8 mouse cellular contexts compared by ENCODE assay signal in the genomic region with DNA sequence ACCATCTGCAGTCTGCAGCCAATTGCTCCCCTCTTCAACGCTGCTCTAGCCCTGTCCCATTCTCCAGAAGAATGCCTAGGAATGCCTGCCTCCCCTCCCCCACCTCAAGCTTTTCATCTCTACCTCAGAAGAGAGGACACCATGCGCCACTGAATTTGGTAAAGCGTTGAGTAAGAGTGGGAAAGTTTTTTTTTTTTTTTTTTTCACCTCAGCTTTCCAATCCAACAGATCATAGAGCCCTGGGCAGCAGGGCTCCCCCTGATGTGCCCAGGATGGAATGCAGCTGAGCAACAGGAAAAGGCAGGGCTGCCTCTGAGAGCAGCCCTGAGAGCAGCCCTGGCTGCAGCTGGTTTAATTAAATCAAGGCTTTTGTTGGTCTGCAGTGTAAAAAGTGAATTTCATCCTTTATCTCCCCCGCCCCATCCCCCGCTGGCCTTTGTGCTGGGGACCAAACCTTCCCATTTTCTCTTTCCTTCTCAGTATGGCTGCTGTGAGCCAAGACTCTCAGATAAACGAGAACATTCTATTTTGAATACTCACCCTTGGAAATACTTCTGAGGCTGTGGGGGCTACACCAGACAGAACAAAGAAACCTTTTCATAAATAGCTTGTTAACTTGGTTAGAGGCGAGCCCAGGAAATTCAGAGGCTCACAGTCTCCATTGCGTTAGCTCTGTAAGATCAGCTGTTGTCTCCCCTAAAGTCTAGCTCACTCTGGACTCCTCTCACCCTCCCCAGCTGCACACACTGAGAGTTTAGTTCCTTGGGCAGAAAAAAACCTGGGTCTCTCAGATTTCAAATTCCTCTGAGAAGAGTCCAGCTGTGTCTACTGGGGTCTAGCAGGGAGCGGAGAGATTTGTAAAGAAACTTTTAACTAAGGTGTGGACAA. TPM values are rescaled to one million over a fixed set of nuclear protein-coding genes. Genes with fewer than 3 reads are reported as not detected.
DNase-seq lines count a peak whose midpoint lies in the region; ATAC-seq and TF ChIP-seq lines count a peak whose summit lies in the region.

No protein-coding gene starts in this region.

- no peaks in the 10 kb centered on the region for H3K9me3 ChIP-seq in lung, embryonic 14.5 days (ENCODE audit: low read depth, low read length)
- no peaks in the 10 kb centered on the region for H3K9me3 ChIP-seq in forebrain, embryonic 11.5 days (ENCODE audit: control insufficient read depth, low read length)
- H3K9me3 ChIP-seq in intestine, embryonic 15.5 days, result no peaks in the 10 kb centered on the region
- H3K9me3 ChIP-seq in stomach, embryonic 15.5 days, result no peaks in the 10 kb centered on the region
- H3K9me3 ChIP-seq in liver, embryonic 12.5 days (replicated peaks), result no peaks in the 10 kb centered on the region

- WGBS in lung, embryonic 14.5 days, result 29% methylated on average over 9 of the region's 9 CpGs
- WGBS in forebrain, embryonic 11.5 days, result 5% methylated on average over 9 of the region's 9 CpGs
- WGBS in intestine, embryonic 15.5 days, result 42% methylated on average over 9 of the region's 9 CpGs
- WGBS in stomach, embryonic 15.5 days, result 30% methylated on average over 9 of the region's 9 CpGs
- WGBS in liver, embryonic 12.5 days (ENCODE audit: insufficient replicate concordance), result 37% methylated on average over 9 of the region's 9 CpGs

- no peaks in the 10 kb centered on the region for H3K27me3 ChIP-seq in lung, embryonic 14.5 days (ENCODE audit: insufficient read depth, low read length)
- H3K27me3 ChIP-seq in forebrain, embryonic 11.5 days (ENCODE audit: control insufficient read depth, insufficient read depth, low read length), result no peaks in the 10 kb centered on the region
- H3K27me3 ChIP-seq in intestine, embryonic 15.5 days (replicated peaks), result no peaks in the 10 kb centered on the region
- no peaks in the 10 kb centered on the region for H3K27me3 ChIP-seq in stomach, embryonic 15.5 days (replicated peaks)
- no peaks in the 10 kb centered on the region; the same call in 1 of the 2 replicates for H3K27me3 ChIP-seq in liver, embryonic 12.5 days (replicated peaks)

- 0 out of 2 replicates have a peak overlapping the region, but pooled peaks have one; percentile 11 for H3K4me2 ChIP-seq in lung, embryonic 14.5 days
- H3K4me2 ChIP-seq in forebrain, embryonic 11.5 days (ENCODE audit: low read depth, low read length, severe bottlenecking), result 0 out of 2 replicates have a peak overlapping the region, but pooled peaks have one; percentile 21
- no peak overlapping the region for H3K4me2 ChIP-seq in intestine, embryonic 15.5 days (replicated peaks)
- no peak overlapping the region for H3K4me2 ChIP-seq in stomach, embryonic 15.5 days
- H3K4me2 ChIP-seq in liver, embryonic 12.5 days, result no peak overlapping the region

- no peak overlapping the region for H3K4me3 ChIP-seq in lung, embryonic 14.5 days (ENCODE audit: low read depth, low read length)
- H3K4me3 ChIP-seq in forebrain, embryonic 11.5 days (ENCODE audit: low read depth, low read length), result no peak overlapping the region
- H3K4me3 ChIP-seq in intestine, embryonic 15.5 days (replicated peaks), result no peak overlapping the region
- no peak overlapping the region for H3K4me3 ChIP-seq in stomach, embryonic 15.5 days (replicated peaks)
- no peak overlapping the region for H3K4me3 ChIP-seq in liver, embryonic 12.5 days

- H3K9ac ChIP-seq in lung, embryonic 14.5 days, result no peak overlapping the region
- H3K9ac ChIP-seq in forebrain, embryonic 11.5 days (ENCODE audit: low read length), result peak overlapping the region; percentile 32
- no peak overlapping the region for H3K9ac ChIP-seq in intestine, embryonic 15.5 days
- H3K9ac ChIP-seq in stomach, embryonic 15.5 days, result no peak overlapping the region
- no peak overlapping the region for H3K9ac ChIP-seq in liver, embryonic 12.5 days

- no peaks in the 10 kb centered on the region for H3K36me3 ChIP-seq in lung, embryonic 14.5 days (ENCODE audit: insufficient read depth)
- no peaks in the 10 kb centered on the region for H3K36me3 ChIP-seq in forebrain, embryonic 11.5 days (ENCODE audit: control insufficient read depth, insufficient read depth, low read length)
- H3K36me3 ChIP-seq in intestine, embryonic 15.5 days, result no peaks in the 10 kb centered on the region
- no peaks in the 10 kb centered on the region for H3K36me3 ChIP-seq in stomach, embryonic 15.5 days
- no peaks in the 10 kb centered on the region for H3K36me3 ChIP-seq in liver, embryonic 12.5 days

- peak; percentile 10; the same call in 1 of the 2 replicates for TF ChIP-seq CTCF in lung, embryonic 14.5 days (IDR thresholded peaks at IDR 0.05; ENCODE audit: low read depth)

- peak; percentile 75; the same call in 1 of the 2 replicates for ATAC-seq in lung, embryonic 14.5 days (ENCODE audit: insufficient read depth)
- peak; percentile 87 for ATAC-seq in forebrain, embryonic 11.5 days (replicated peaks; ENCODE audit: low FRiP score)
- peak; percentile 58; the same call in 1 of the 2 replicates for ATAC-seq in intestine, embryonic 15.5 days
- ATAC-seq in stomach, embryonic 15.5 days (ENCODE audit: insufficient read depth, low FRiP score, low read depth), result 0 out of 2 replicates have a peak, but pooled peaks have one; percentile 53
- no peak for ATAC-seq in liver, embryonic 12.5 days

- H3K27ac ChIP-seq in lung, embryonic 14.5 days (ENCODE audit: low read depth), result peak overlapping the region; percentile 79
- peak overlapping the region; percentile 89 for H3K27ac ChIP-seq in forebrain, embryonic 11.5 days (ENCODE audit: low read depth, low read length)
- peak overlapping the region; percentile 58; the same call in 1 of the 2 replicates for H3K27ac ChIP-seq in intestine, embryonic 15.5 days
- peak overlapping the region; percentile 63 for H3K27ac ChIP-seq in stomach, embryonic 15.5 days
- H3K27ac ChIP-seq in liver, embryonic 12.5 days, result no peak overlapping the region

- DNase-seq in lung, embryonic 14.5 days, result peak; percentile 64
- no peak for DNase-seq in lung, postnatal 14 days
- DNase-seq in forebrain, embryonic 11.5 days (ENCODE audit: low spot score), result peak; percentile 84
- no peak for DNase-seq in spleen, postnatal 14 days (ENCODE audit: low spot score in 2 of 2)
- DNase-seq in yolk sac, embryonic 10.5 days (ENCODE audit: low spot score), result no peak

- H3K4me1 ChIP-seq in lung, embryonic 14.5 days (ENCODE audit: insufficient read depth), result no peaks in the 10 kb centered on the region
- H3K4me1 ChIP-seq in forebrain, embryonic 11.5 days (replicated peaks; ENCODE audit: control insufficient read depth, insufficient read depth, low read length), result peaks cover 13% of the 10 kb centered on the region
- H3K4me1 ChIP-seq in intestine, embryonic 15.5 days (replicated peaks), result no peaks in the 10 kb centered on the region
- peaks cover 3% of the 10 kb centered on the region; the same call in 1 of the 2 replicates for H3K4me1 ChIP-seq in stomach, embryonic 15.5 days
- H3K4me1 ChIP-seq in liver, embryonic 12.5 days, result no peaks in the 10 kb centered on the region

RNA-seq across cellular contexts. Expression of gene Eif1b, which starts 36.0 kb away (rescaled TPM):
- 195 and 196 TPM in 2 replicates for polyA plus RNA-seq in lung, embryonic 14.5 days (2014; fragmentation: Nextera tagmentation; extraction: Ambion mirVana)
- 332 and 346 TPM in 2 replicates for polyA plus RNA-seq in forebrain, embryonic 11.5 days (2014; fragmentation: Nextera tagmentation; extraction: Ambion mirVana)
- polyA plus RNA-seq in intestine, embryonic 15.5 days (2015; fragmentation: Nextera tagmentation; extraction: Ambion mirVana), result 142 and 167 TPM in 2 replicates
- polyA plus RNA-seq in stomach, embryonic 15.5 days (2015; fragmentation: Nextera tagmentation; extraction: Ambion mirVana), result 153 and 162 TPM in 2 replicates
- polyA plus RNA-seq in liver, embryonic 12.5 days (2016; fragmentation: Nextera tagmentation; extraction: Ambion mirVana), result 110 and 116 TPM in 2 replicates

Comparison
In these comparisons a context has a peak if more than half of its experiments do, and no peak if none do; other contexts are left out.
1. DNase-seq: peak in lung, embryonic 14.5 days (single experiment) and forebrain, embryonic 11.5 days (single experiment); none in lung, postnatal 14 days (single experiment), spleen, postnatal 14 days (0 of 2) and yolk sac, embryonic 10.5 days (single experiment).
2. H3K4me2 ChIP-seq: peak in lung, embryonic 14.5 days (single experiment) and forebrain, embryonic 11.5 days (single experiment); none in intestine, embryonic 15.5 days (single experiment), stomach, embryonic 15.5 days (single experiment) and liver, embryonic 12.5 days (single experiment).